Mouse (Mus musculus) thymus, postnatal 14 days (tissue): Measurements from ENCODE around the gene Ube2v1.
"Not testable (repeated sequence)": the region's sequence is repeated elsewhere in the genome, so short reads cannot be mapped to it uniquely, and the experiment has no call there.

ENCODE experiments used
- DNase-seq: peaks from one replicate; pipeline ENCODE4 v3.0.0; 2021

Gene Ube2v1

DNA sequence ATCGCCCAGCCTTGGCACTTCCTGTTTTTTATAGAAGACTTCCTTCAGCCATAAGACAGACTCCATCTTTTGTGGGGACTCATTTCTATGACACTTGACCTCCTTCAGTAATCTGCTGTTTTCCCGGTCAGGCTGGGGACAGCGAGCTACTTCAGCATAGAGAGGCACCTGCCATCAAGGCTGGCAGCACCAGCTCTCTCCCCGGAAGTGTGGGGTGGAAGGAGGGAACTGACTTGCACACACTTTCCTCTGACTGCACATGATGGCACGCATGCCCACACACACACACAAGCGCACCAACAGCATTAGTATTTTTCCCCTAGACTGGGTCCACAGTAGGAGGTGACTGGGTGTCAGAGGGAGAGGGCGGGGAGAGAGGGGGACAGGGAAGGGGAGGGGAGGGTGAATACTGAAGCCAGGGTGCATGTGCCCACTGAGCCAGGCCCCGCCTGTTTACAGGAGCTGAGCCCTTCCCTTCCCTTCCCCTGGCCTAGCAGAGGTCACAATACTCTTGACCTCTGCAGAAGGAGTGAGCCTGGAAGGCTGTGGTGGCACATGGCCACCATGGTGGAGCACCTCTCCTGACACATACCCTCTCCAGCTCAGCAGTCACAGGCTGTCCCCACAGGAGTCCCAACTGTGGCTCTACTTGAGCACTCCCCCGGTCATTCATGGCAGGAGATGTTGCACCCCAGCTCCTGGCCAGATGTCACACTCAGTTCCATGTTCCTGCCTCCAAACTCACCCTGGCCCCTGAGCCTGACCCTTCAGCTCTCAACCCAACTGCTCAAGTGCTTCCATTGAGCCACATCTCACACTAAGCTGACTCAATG lies 10.4 kb downstream of the Ube2v1 start:
- DNase-seq = no peak

DNA sequence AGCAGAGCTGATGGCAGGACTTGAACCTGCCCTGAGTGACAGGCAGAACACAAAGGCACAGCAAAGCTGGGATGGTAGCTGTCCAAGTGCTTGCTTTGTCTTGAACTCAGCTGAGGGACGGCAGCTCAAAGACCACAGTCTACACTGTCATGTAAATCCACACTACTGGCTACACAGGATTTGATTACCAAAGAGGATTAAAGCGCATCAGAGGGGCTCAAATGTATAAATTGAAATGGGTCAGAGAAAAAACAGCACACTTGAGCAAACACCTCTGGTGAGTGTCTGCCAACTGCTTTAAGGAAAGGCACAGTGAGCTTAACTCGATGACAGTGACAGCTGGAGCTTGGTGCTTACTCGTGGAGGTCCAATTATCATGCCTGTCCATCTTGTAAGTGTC lies 14.4 kb downstream of the Ube2v1 start:
- DNase-seq = no peak

DNA sequence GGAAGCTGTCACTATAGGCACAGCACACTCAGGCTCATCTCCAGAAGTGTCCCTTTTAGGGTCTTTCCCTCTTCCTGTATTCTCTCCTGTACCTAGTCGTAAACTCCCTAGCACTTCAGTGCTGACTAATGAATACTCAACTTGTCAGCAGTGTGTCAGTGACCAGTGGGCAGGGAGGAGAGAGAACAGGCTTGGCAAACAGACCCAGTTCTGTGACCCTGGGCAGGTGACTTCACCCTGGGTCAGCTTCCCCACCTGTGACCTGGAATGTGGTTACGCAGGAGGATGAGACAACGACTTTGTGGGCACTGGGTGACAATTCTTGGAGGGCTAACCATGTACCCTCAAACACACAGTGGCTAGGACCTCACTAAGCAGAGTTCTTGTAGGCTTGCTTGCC lies 14.9 kb downstream of the Ube2v1 start:
- no peak for DNase-seq

DNA sequence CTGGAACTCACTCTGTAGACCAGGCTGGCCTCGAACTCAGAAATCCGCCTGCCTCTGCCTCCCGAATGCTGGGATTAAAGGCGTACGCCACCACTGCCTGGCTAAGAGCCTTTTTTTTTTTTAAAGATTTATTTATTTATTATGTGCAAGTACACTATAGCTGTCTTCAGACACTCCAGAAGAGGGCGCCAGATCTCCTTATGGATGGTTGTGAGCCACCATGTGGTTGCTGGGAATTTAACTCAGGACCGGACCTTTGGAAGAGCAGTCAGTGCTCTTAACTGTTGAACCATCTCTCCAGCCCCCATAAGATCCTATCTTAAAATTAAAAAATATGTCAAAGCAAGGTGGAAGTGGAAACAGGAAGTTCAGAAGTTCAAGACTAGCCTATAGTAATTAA lies 18.6 kb downstream of the Ube2v1 start:
- DNase-seq = not testable (repeated sequence)

DNA sequence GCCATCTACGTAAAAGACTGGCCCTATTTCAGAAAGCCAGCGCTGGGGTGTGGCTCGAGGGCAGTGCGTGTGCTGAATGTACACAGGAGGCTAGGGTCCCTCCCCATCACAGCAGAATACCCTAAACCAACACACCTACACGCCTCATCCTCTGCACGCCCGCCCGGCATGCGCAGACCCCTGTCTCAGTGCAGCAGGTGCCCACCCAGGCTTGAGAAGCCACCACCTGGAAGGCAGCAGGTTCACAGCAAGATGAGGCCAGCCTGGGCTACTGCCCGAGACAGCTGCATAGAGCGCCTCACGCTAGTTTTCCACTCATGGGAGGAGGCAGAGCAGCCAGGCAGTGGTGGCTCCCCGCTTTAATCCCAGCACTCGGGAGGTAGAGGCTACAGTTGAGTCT lies 19.8 kb downstream of the Ube2v1 start:
- DNase-seq = no peak

DNA sequence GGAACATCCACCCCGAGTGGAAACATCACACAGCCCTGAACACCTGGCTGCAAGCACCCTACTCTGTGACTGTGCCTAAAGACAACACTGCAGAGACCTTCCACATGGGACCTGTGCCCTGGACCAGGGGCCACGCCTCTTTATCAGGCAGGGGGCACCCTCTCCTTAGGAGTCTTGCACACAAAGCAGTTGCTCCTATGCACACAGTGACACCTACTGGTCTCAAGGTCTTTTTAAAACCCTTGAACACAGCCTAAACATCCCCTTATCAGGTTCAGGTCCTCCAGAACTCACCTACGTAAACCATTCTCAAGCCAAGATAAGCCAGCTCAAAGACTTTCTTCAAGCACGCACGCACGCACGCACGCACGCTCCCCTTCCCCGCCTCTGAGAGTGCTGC lies 20.6 kb downstream of the Ube2v1 start:
- DNase-seq = peak; percentile 32

DNA sequence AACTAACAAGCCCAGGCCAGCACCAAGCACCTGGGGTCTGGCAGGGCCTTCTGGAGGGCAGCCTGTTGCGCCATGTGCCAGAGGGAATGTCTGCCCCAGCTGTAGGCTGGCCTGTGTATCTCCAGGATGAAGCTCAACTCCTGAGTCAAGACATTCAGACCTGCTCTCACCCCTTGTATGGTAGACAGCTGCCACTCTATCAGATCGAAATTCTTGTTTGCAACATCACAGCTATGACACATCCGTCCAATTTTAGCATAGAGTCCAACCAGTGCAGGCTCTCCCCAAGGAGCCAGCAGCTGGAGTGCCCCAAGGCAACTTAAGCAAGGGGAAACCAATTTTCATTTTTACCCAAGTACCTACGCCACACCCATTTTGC lies 25.2 kb downstream of the Ube2v1 start:
- DNase-seq = no peak

DNA sequence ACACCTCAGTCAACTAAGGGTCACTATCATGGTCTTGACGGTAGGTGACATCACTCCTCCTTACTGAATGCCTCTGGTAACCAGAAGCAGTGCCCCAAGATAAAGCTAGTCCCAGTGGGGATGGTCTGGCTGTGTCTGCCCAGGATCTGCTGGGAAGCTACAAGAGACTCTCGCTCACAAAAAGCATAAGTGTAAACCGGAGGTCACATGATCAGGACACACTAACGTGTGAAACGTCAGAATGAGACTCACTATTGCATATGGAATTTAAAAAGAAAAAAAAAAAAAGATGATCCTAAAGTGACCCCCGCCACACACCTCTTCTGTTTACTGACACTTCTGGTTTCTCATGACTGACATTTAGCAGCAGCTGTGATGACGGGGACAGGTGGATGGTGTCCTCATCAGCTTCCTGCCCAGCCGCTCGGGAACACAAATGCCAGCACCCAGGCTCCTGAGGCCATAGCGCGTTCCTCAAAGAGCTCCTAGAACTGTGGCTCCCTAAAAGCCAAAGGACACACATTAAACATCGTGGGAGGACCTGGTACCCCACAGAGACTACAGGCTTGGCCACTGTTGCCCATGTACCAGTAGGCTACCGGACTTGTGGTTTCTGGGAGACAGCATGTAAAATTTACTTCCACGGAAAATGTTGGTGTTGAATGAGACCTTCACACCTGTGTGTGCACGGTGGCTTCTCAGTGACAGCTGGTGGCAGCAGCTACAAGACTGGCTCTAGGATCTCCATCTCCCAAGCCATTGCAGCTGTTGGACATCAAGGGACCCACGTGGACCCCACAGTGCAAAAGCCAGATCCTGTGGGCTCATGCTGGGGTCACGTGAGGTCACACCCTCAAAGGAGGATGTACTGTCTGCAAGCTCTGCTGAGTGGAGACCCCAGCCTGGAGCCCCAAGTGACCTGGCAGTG lies 25.8 kb downstream of the Ube2v1 start:
- DNase-seq = no peak

DNA sequence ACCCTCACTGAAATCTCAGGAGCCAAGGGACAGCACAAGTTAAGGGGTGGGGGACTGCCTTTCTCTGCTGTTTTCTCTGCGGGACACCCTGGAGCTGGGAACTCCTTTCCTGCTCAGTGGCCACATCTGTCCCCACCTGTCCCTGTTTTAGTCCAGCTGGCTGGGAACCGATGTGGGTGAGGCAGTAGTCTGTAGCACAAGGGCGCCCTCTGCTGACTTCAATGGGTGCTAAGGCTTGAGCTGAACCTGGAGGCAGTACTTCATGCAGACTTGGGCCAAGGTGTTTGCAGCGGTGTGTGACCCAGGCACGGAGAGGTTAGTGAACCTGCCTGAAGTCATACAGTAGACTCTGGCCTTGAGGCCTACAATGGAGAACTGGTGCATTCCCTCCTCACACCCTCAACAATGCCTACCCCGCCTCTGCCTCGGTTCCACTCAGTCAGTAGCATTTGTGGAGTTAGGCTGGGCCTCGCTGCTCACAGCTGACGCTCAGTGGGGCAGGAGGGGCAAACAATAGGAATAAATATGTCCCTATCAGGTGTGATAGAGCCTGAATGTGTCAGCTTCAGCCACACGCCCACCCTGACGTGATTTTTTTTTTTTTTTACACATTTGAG lies 26.6 kb downstream of the Ube2v1 start:
- peak; percentile 90 for DNase-seq

DNA sequence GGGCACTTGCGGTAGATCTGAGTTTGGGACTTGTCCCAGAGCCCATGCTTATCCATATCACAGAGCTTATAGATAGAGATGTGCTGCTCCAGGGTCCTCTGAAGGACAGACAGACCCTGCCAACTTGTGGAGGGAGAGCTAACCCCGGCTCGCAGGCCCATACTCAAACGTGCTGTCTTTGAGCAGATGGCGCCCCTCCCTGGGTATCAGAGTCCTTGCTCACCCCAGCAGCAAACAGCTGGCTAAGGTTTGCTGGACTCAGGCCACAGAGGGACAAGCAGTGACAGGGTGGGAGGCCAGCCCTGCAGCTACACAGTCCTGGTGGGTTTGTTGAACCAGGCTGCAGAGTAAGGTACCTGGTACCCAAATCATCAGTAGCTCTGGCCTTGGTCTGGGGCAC lies 28.9 kb downstream of the Ube2v1 start:
- DNase-seq = no peak

DNA sequence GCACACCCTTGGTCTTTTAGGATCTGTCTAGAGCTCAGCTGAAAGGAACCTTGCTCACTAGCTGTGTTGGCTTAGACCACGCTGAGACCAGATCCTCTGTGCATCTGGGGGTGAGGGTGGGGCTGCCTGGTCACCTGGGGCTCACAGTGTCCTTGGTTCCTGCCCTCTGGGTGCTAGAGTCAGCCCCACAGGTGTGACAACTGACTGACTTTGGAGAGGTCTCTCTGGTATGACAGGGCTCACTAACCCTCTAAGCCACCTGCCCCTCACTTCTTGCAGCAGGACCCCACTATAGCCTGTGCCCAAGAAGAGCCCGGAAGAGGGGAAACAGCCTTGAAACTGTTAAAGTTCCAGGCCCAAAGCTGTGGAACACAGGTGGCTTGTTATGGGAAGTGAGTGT lies 29.5 kb downstream of the Ube2v1 start:
- DNase-seq = no peak

DNA sequence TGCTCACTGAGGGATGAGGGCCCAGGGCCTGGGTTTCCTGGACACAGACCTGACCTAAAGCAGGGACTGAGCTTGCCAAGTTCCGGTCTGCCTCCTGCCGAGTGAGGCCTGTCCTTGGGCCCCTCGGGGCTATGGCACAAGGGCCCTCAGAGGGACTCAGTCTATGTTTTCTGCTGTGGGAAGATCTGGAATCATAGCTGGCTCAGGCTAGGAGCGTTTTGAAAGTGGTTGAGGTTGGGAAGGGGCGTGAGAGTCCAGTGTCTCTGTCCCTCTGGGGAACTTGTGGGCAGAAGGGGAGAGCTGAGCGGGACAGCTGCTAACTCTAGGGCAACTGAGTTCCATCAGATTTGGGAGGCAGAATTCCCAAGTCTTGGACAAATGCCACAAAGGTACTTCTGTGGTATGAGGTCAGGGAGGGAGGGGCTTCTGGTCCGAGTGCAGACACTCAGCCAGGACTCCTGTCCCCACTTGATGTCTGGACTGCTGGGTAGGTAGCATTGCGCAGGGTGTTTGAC lies 31.4 kb downstream of the Ube2v1 start:
- no peak for DNase-seq

DNA sequence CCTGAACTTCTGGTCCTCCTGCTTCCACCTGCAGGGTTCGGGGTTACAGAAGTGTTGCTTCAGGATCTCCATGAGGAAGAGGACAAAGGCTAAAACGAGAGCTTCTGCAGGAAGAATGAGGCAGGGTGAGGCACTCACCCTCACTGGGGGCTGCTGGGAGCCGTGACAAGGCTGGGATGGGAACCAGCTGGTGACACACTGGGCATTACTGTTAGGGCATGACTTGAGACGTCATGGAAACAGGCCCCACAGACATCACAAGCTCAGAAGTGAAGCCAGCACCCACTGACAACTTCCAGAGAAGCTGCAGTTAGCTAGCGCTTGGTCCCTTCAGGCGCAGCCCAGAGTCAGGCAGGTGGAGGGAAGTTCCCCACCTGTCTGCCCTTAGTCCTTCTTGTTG lies 32.0 kb downstream of the Ube2v1 start:
- DNase-seq = no peak

DNA sequence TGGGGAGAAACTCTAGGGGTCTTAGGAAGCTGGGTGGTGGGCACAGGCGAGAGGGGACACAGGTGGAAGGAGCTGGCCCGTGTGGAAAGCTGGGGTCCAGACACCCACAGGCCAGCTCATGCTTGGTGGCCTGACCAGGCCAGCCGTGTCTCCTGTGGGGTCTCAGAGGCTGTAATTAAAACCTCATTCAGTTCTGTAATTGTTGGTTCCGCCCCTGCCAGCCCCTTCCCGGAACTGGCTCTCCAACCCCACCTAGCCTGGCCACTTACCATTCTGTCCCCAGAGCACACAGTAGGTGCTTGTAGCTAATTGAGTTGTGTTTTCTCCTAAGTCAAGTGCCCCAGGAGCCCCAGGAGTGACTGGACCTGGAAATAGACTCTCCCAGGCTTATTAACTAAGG lies 32.7 kb downstream of the Ube2v1 start:
- DNase-seq = no peak

DNA sequence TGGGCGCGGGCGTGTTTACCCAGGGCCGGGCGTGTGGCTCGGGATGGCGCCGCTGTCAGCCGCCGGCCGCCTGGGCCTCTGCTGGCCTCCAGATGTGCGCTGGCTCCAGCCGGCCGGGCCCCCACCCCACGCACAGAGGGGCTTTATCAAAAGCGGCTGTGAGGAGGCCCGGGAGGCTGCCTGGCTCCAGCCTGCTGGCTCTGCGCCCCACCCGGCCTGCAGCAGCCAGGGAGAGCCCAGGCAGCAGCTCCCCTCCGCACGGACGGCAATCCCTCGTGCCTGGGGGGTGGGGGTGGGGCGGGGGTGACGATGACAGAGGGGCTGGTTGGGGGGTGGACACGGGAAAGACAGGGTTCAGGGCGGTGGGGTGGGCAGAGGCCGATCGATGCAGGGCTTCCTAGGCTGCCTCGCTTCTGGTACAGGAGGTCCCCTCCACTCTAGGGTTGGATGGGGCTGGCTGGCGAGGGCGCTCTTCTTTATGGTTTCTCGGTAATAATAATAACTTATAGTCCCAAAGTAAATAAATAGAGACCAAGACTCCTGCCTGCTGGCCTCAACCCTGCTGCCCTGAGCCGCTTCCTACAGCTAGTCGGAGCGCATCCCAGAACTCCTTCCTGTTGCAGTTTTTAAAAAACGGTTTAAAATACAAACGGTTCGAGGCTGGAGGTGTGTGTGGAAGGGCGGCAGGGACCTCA lies 34.3 kb downstream of the Ube2v1 start:
- no peak for DNase-seq

DNA sequence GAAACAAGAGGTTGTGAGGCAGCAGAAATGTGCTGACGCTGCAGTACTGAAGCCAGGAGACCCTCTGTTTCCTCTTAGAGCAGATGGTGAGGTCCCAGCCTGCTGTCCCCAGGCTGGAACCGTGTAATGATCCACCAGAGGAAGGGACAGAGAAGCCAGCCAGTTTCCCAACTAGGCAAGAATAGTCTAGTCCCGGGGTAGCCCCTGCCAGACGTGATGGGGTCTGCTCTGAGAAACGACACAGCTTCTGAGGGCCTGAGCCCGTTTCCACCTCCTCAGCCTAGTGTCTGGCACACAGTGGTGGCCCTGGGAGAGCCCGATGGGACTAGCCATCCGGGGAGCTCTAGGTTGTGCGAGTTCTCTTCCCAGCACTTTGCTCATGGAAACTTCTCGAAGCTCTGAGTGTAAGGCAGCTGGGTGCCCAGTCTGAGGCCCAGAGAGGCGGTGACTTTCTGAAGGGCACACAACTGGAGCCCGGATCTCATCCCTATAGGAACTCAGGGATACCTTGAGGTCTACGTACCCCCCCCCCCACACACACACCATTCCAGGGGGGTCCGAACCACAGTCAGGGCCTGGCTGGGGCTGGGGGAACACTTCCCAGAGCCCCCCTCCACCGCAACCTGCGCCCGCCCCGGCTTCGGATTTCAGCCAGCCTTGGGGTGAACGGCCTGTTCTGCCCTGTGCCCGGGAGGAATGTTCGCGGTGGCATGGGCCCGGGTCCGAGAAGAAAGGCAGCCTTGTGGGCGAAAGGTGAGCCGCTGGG lies 35.0 kb downstream of the Ube2v1 start:
- DNase-seq = no peak

DNA sequence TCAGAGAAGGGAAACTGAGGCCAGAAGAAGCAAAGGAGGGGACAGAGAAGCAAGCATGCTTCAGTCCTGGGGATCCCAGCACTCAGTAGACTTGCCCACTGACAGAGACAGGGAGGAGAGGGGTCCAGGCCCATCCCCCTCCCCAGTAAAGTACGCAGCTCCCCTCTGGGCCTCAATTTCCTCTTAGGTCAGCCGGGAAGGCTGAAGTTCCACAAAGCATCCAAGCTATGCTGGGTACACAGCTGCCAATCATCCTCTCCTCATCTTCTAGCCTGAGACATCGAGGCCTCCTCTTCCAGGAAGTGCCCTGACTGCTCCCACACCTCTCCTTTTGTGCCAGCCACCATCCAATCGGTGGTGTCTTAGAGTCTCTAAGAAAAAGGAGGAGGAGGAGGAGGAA lies 35.6 kb downstream of the Ube2v1 start:
- DNase-seq = no peak

DNA sequence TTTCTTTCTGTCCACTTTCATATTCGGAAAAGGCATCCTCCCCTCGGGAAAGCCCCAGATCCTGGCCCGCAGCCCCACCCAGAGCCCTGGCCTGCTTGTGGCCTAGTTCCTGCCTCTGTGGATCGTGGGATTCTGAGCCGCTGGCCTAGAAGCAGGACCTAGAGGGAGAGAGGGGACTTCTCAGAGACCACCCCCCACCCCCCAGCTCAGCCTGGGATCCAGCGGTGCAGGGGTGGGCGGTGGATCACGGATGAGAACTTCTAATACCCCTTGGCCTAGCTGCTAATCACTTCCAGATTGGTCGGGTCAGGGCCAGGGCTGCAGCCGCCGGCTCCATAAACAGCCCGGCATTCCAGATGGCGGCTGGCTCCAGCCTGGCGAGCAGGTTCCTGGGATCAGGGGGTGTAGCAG lies 36.1 kb downstream of the Ube2v1 start:
- DNase-seq = no peak

DNA sequence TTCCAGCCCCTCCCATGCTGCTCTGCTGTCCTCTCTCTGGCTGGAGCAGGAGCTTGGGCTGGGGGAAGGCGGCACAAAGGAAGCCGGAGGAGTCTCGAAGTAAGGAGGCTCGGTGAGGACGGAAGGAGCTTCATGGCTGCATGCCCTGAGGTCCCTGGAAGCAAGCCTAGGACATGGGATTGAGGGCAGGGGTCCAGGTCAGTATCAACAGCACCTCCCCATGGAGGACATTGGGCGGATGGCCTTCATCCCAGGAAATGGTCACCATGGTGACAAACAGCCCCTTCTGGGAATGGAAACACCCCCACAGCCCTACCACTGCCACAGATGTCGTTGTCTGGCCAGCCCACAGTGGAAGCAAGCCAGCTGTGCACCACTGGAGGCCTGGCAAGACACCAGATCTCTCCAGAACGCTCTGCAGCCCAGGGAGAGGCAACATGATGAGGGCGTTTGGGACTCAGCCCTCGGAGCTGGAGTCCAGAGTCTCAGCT lies 37.4 kb downstream of the Ube2v1 start:
- no peak for DNase-seq

DNA sequence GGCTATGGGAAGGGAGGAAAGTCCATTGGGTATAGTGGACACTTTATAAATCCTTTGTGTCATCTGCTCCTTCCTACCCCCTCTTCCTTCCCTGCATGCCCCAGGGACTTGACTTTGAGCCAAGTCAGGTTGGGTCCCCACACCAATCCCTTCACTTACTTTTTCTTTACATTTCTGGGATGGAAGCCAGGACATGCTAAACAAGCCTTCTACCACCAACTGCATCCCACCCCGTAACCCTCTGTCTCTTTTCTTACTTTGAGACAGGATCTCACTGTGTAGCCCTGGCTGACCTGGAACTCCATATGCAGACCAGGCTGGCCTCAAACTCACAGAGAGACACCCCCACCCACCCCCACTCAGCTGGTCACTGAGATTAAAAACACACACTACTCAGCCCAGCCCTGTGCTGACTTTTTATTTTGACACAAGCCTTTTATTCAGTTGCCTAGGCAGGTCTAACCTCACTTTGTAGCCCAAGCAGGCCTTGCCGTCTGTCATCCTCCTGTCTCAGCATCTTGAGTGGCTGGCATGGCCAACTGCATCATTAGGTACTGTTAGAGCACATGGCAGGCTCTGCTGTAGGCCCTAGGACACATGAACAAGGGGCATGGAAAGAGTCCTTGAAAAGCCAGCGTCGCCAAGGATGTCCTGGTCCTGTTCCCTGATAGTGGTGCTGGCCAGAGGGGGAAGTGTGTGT lies 38.2 kb downstream of the Ube2v1 start:
- no peak for DNase-seq
